8 mouse cellular contexts compared by ENCODE assay signal in genomic region chr6:71631706-71632461, GRCm38 (mm10). TPM values are rescaled to one million over a fixed set of nuclear protein-coding genes. Genes with fewer than 3 reads are reported as not detected.
DNase-seq lines count a peak whose midpoint lies in the region; ATAC-seq and TF ChIP-seq lines count a peak whose summit lies in the region.

No protein-coding gene starts in this region.

- WGBS in forebrain, embryonic 15.5 days, result under 1% methylated on average over 42 of the region's 42 CpGs
- 1% methylated on average over 42 of the region's 42 CpGs for WGBS in lung, embryonic 15.5 days

- intact Hi-C loops in heart, postnatal 10 days (cut with DNase I), result loop anchor here (2.0 kb wide), 2 partner anchors 173 to 361 kb away; partner anchors contain the start of gene Krcc1

- H3K79me2 ChIP-seq in CH12.LX (replicated peaks; ENCODE audit: control insufficient read depth, extremely low read depth, insufficient read depth, poor library complexity, severe bottlenecking), result peaks cover 6% of the 10 kb centered on the region; the same call in 1 of the 2 replicates

- H3K9me3 ChIP-seq in CH12.LX (replicated peaks; ENCODE audit: low read length), result no peaks in the 10 kb centered on the region
- no peaks in the 10 kb centered on the region for H3K9me3 ChIP-seq in forebrain, embryonic 15.5 days
- H3K9me3 ChIP-seq in lung, embryonic 15.5 days, result no peaks in the 10 kb centered on the region

- peaks cover 1% of the 10 kb centered on the region for H3K27me3 ChIP-seq in CH12.LX (replicated peaks)
- peaks cover 4% of the 10 kb centered on the region; the same call in 1 of the 2 replicates for H3K27me3 ChIP-seq in forebrain, embryonic 15.5 days
- peaks cover under 1% of the 10 kb centered on the region; the same call in 1 of the 2 replicates for H3K27me3 ChIP-seq in lung, embryonic 15.5 days

- peaks cover 3 to 16% of the 10 kb centered on the region in 2 experiments; a peak in 2 of 4 replicates for H3K4me1 ChIP-seq in CH12.LX (ENCODE audit: control insufficient read depth in 1 of 2, insufficient read depth in 2 of 2)
- peaks cover 3% of the 10 kb centered on the region; the same call in 1 of the 2 replicates for H3K4me1 ChIP-seq in brown adipose tissue, adult 24 weeks (ENCODE audit: control insufficient read depth, insufficient read depth, insufficient read length, low read length)
- H3K4me1 ChIP-seq in forebrain, embryonic 15.5 days, result peaks cover 36% of the 10 kb centered on the region
- H3K4me1 ChIP-seq in lung, embryonic 15.5 days, result peaks cover 20% of the 10 kb centered on the region

- peak overlapping the region; percentile 69 for H3K4me2 ChIP-seq in CH12.LX (ENCODE audit: insufficient read depth, low read depth, poor library complexity, severe bottlenecking)
- peak overlapping the region; percentile 66 for H3K4me2 ChIP-seq in forebrain, embryonic 15.5 days (replicated peaks)
- H3K4me2 ChIP-seq in lung, embryonic 15.5 days, result peak overlapping the region; percentile 64

- TF ChIP-seq EP300 in CH12.LX (IDR thresholded peaks at IDR 0.05; ENCODE audit: low read length), result no peak

- in situ Hi-C loops in CH12.LX (cut with MboI; ENCODE audit: low pct_ligation_motif_present, low pct_unique_long_range_greater_than_20kb, low sequenced_read_pairs), result loop anchor here (25.0 kb wide), 1 partner anchor 180 kb away; no protein-coding TSS in a partner anchor

- 0 out of 2 replicates have a peak overlapping the region, but pooled peaks have one; percentile 73 for H3K27ac ChIP-seq in CH12.LX (ENCODE audit: insufficient read depth, low read depth)
- H3K27ac ChIP-seq in brown adipose tissue, adult 24 weeks (replicated peaks; ENCODE audit: low read depth, low read length), result peak overlapping the region; percentile 78
- peak overlapping the region; percentile 100 for H3K27ac ChIP-seq in forebrain, embryonic 15.5 days (replicated peaks)
- H3K27ac ChIP-seq in layer of hippocampus, adult 2 months, result peak overlapping the region; percentile 98
- peak overlapping the region; percentile 100 for H3K27ac ChIP-seq in lung, embryonic 15.5 days

- H3K9ac ChIP-seq in CH12.LX (ENCODE audit: insufficient read depth, low read depth), result peak overlapping the region; percentile 77
- peak overlapping the region; percentile 92 for H3K9ac ChIP-seq in forebrain, embryonic 15.5 days (replicated peaks)
- peak overlapping the region; percentile 90 for H3K9ac ChIP-seq in lung, embryonic 15.5 days

- no peak for TF ChIP-seq RAD21 in CH12.LX (IDR thresholded peaks at IDR 0.05; ENCODE audit: low read depth, low read length)

- peak; percentile 17 for DNase-seq in CH12.LX (ENCODE audit: extremely low read depth)
- DNase-seq in heart, postnatal 10 days, result peak; percentile 64 to 70
- peak; percentile 20 to 23 for DNase-seq in layer of hippocampus, adult 2 months (ENCODE audit: low spot score in 2 of 2)
- DNase-seq in retina, postnatal 1 day, result peak; percentile 42
- peak; percentile 51 for DNase-seq in urinary bladder, postnatal 14 days (ENCODE audit: low spot score)

- no peak for TF ChIP-seq CTCF in CH12.LX (conservative IDR thresholded peaks at IDR 0.05 in 1 of 2, IDR thresholded peaks at IDR 0.05 in 1 of 2; ENCODE audit: low read depth in 2 of 2, low read length in 2 of 2)
- TF ChIP-seq CTCF in layer of hippocampus, adult 2 months (conservative IDR thresholded peaks at IDR 0.05), result no peak

- no peak for ATAC-seq in forebrain, embryonic 15.5 days (replicated peaks)
- peak; percentile 9; the same call in 1 of the 2 replicates for ATAC-seq in lung, embryonic 15.5 days (ENCODE audit: borderline replicate concordance, extremely low read depth, low FRiP score, low TSS enrichment)

- dilution Hi-C loops in CH12.LX (cut with MboI; ENCODE audit: extremely low pct_ligation_motif_present, extremely low pct_unique_long_range_greater_than_20kb, low sequenced_read_pairs), result no loop called here

- TF ChIP-seq POLR2A in CH12.LX (IDR thresholded peaks at IDR 0.05; ENCODE audit: low read depth, low read length), result no peak

- H3K36me3 ChIP-seq in CH12.LX (replicated peaks in 1 of 2; ENCODE audit: control insufficient read depth in 1 of 2, insufficient read depth in 1 of 2, low read length in 1 of 2), result peaks cover 6 to 31% of the 10 kb centered on the region in 2 experiments
- peaks cover 18% of the 10 kb centered on the region for H3K36me3 ChIP-seq in forebrain, embryonic 15.5 days
- peaks cover 13% of the 10 kb centered on the region for H3K36me3 ChIP-seq in lung, embryonic 15.5 days

- H3K4me3 ChIP-seq in CH12.LX (replicated peaks in 1 of 3; ENCODE audit: low read depth in 2 of 3, low read length in 2 of 3, poor library complexity in 1 of 3), result peak overlapping the region; percentile 72 to 92 (median 80)
- H3K4me3 ChIP-seq in brown adipose tissue, adult 24 weeks (ENCODE audit: insufficient read depth, low read depth, low read length), result peak overlapping the region; percentile 72
- peak overlapping the region; percentile 97 for H3K4me3 ChIP-seq in forebrain, embryonic 15.5 days
- peak overlapping the region; percentile 83 for H3K4me3 ChIP-seq in layer of hippocampus, adult 2 months
- H3K4me3 ChIP-seq in lung, embryonic 15.5 days, result peak overlapping the region; percentile 90

TF ChIP-seq in CH12.LX, 34 proteins besides CTCF, POLR2A, EP300 and RAD21:
- no peak for TF ChIP-seq SIN3A (IDR thresholded peaks at IDR 0.05; ENCODE audit: low read length)
- peak; percentile 32; the same call in 1 of the 2 replicates for TF ChIP-seq UBTF (IDR thresholded peaks at IDR 0.05; ENCODE audit: low read depth, low read length)
- no peak for TF ChIP-seq USF2 (conservative IDR thresholded peaks at IDR 0.05; ENCODE audit: low read depth, low read length)

RNA-seq across cellular contexts. Expression of gene Kdm3a, which starts 0.9 kb away (rescaled TPM):
- total RNA-seq in CH12.LX (2012; rRNA removed) (12.9 and 22.5 TPM in 2 replicates), CH12.LX (2014; rRNA removed) (38.1 and 43.5 TPM in 2 replicates)
- polyA plus RNA-seq in CH12.LX (2012; ENCODE audit: insufficient read length, low read depth), result 12.3 and 14.7 TPM in 2 replicates
- polyA plus RNA-seq in brown adipose tissue, adult 24 weeks (2012; ENCODE audit: insufficient read depth, insufficient read length, missing spikeins), result 11.6 and 13.7 TPM in 2 replicates
- 64.0 and 64.7 TPM in 2 replicates for polyA plus RNA-seq in forebrain, embryonic 15.5 days (2015; fragmentation: Nextera tagmentation; extraction: Ambion mirVana)
- total RNA-seq in heart, postnatal 10 days (2021), result 10 to 100 TPM; 32.1 to 33.1 TPM
- 10 to 100 TPM; 44.4 to 49.0 TPM for total RNA-seq in layer of hippocampus, adult 2 months (2021)
- polyA plus RNA-seq in lung, embryonic 15.5 days (2015; fragmentation: Nextera tagmentation; extraction: Ambion mirVana), result 51.1 and 52.0 TPM in 2 replicates

Comparison
In these comparisons a context has a peak if more than half of its experiments do, and no peak if none do; other contexts are left out.
1. DNase-seq: peak in every context shown above with its lines; median percentile 67 in heart, postnatal 10 days; 51 in urinary bladder, postnatal 14 days; 42 in retina, postnatal 1 day; 22 in layer of hippocampus, adult 2 months; 17 in CH12.LX.